Mouse (Mus musculus) MEL (cell line): Measurements from ENCODE around the gene Ryr1.

Source experiments
- BHLHE40 ChIP-seq: IDR thresholded peaks from 2 replicates; pipeline ENCODE4 v1.6.1; 2012; ENCODE audit warnings: low read depth, mild to moderate bottlenecking, inconsistent platforms, low read length, improper control_type of control experiment, borderline replicate concordance
- CTCF ChIP-seq, 3 experiments: IDR thresholded peaks in 2 of 3; conservative IDR thresholded peaks in 1 of 3; 2 replicates each; pipeline ENCODE4 v1.5.1; 2011 to 2012; ENCODE audit warnings: low read length in 3 of 3, low read depth in 2 of 3, mild to moderate bottlenecking in 2 of 3, improper control_type of control experiment in 1 of 3, inconsistent platforms in 1 of 3, mixed read lengths in 1 of 3, moderate library complexity in 1 of 3; ENCODE audit not compliant: control insufficient read depth in 1 of 3, insufficient read depth in 1 of 3, poor library complexity in 1 of 3, severe bottlenecking in 1 of 3
- TAL1 ChIP-seq: IDR thresholded peaks from 2 replicates; pipeline ENCODE4 v1.6.1; 2012; ENCODE audit warnings: mild to moderate bottlenecking, inconsistent platforms, low read length, moderate library complexity, mixed read lengths

- TF ChIP-seq CTCF (IDR thresholded peaks at IDR 0.05 in 2 of 3, conservative IDR thresholded peaks at IDR 0.05 in 1 of 3; ENCODE audit: control insufficient read depth in 1 of 3, insufficient read depth in 1 of 3, low read depth in 2 of 3, low read length in 3 of 3, poor library complexity in 1 of 3, severe bottlenecking in 1 of 3) (peak; percentile 77 to 92 (median 83)), TAL1 (no peak), BHLHE40 (no peak)
These were observed 152.4 kb downstream of the Ryr1 start for GRCm38 (mm10) chr7:28972542-28972985.
